Mouse (Mus musculus) ES-E14 (cell line): ENCODE data around the gene Als2cr12.

Experiments
- CHD2 ChIP-seq: IDR thresholded peaks from 2 replicates; pipeline ENCODE4 v1.6.1; 2014; ENCODE audit warnings: mild to moderate bottlenecking, low read depth, low read length, inconsistent platforms
- MAFK ChIP-seq: IDR thresholded peaks from 2 replicates; pipeline ENCODE4 v1.6.1; 2014; ENCODE audit warnings: mild to moderate bottlenecking, low read depth, low read length, inconsistent platforms; ENCODE audit not compliant: insufficient read depth

GRCm38 (mm10) chr1:58602681-58603080, 93.1 kb downstream of the Als2cr12 start:
- TF ChIP-seq MAFK (no peak), CHD2 (no peak)
